Mouse (Mus musculus) ES-E14 (cell line): ENCODE data around the gene Wdr64. TPM values are rescaled to one million over a fixed set of nuclear protein-coding genes. Genes with fewer than 3 reads are reported as not detected.

ENCODE experiments used
- DNase-seq: peaks from one replicate; pipeline ENCODE4 v3.0.0-alpha.2; 2013; ENCODE audit warnings: low read depth, low spot score
- H3K27ac ChIP-seq: 2 replicates; pipeline ENCODE4 v1.5.1; 2012; ENCODE audit warnings: low read depth, mild to moderate bottlenecking, low read length, moderate library complexity, mixed read lengths; ENCODE audit not compliant: poor library complexity, insufficient read depth, severe bottlenecking
- H3K36me3 ChIP-seq: 2 replicates; pipeline ENCODE4 v1.6.1; 2012; ENCODE audit warnings: mild to moderate bottlenecking, low read length, moderate library complexity, mixed read lengths; ENCODE audit not compliant: control insufficient read depth, poor library complexity, insufficient read depth, severe bottlenecking
- H3K4me1 ChIP-seq, 2 experiments: fragments of 150-350 bp in 1 of 2; sonication (generic) in 1 of 2; 2 replicates each; pipeline ENCODE4 v1.6.1; 2012; ENCODE audit warnings: low read length in 2 of 2, mild to moderate bottlenecking in 1 of 2, mixed read lengths in 1 of 2; ENCODE audit not compliant: control insufficient read depth in 2 of 2, insufficient read depth in 2 of 2, poor library complexity in 1 of 2
- H3K4me3 ChIP-seq, 2 experiments: fragments of 150-350 bp in 1 of 2; sonication (generic) in 1 of 2; 2 replicates each; pipeline ENCODE4 v1.5.1; 2012; ENCODE audit warnings: low read length in 2 of 2, low read depth in 1 of 2, mild to moderate bottlenecking in 1 of 2, mixed read lengths in 1 of 2; ENCODE audit not compliant: insufficient read depth in 1 of 2, poor library complexity in 1 of 2, severe bottlenecking in 1 of 2
- H3K9ac ChIP-seq: 2 replicates; pipeline ENCODE4 v1.6.1; 2012; ENCODE audit warnings: low read depth, mild to moderate bottlenecking, low read length, mixed read lengths; ENCODE audit not compliant: poor library complexity, insufficient read depth, severe bottlenecking
- H3K9me3 ChIP-seq: fragments of 150-350 bp; sonication (generic); 2 replicates; pipeline ENCODE4 v1.6.1; 2012; ENCODE audit warnings: low read depth, mild to moderate bottlenecking, low read length; ENCODE audit not compliant: control insufficient read depth, insufficient read depth
- CHD2 ChIP-seq: IDR thresholded peaks from 2 replicates; pipeline ENCODE4 v1.6.1; 2014; ENCODE audit warnings: mild to moderate bottlenecking, low read depth, low read length, inconsistent platforms
- HCFC1 ChIP-seq: IDR thresholded peaks from 2 replicates; pipeline ENCODE4 v1.6.1; 2012; ENCODE audit warnings: low read length, inconsistent platforms, borderline replicate concordance; ENCODE audit not compliant: insufficient read depth
- MAFK ChIP-seq: IDR thresholded peaks from 2 replicates; pipeline ENCODE4 v1.6.1; 2014; ENCODE audit warnings: mild to moderate bottlenecking, low read depth, low read length, inconsistent platforms; ENCODE audit not compliant: insufficient read depth
- ZC3H11A ChIP-seq: IDR thresholded peaks from 2 replicates; pipeline ENCODE4 v1.6.1; 2012; ENCODE audit warnings: low read depth, mild to moderate bottlenecking, inconsistent platforms, low read length, borderline replicate concordance
- ZNF384 ChIP-seq: IDR thresholded peaks from 2 replicates; pipeline ENCODE4 v1.6.1; 2012; ENCODE audit warnings: low read depth, low read length, inconsistent platforms
- in situ Hi-C, 2 experiments: fragments of 600-800 bp; cut with MboI; formaldehyde crosslinking; loops; one replicate each; pipeline ENCODE4 v1.15.1; 2025; ENCODE audit warnings: low sequenced_read_pairs in 2 of 2, inconsistent platforms in 1 of 2; ENCODE audit not compliant: unreplicated experiment in 2 of 2
- total RNA-seq: library from RNA; depleted of rRNA; stranded (reverse); fragments of 300-350 nt; gene quantifications from 2 replicates; pipeline ENCODE4 v1.2.3, GENCODE M21; 2012; rRNA removed

Wdr64 gene
- total RNA-seq, 1 experiment = 0.94 TPM

GRCm38 (mm10) chr1:175823815-175824438, 125.5 kb downstream of the Wdr64 start:
- H3K4me1 ChIP-seq = no peaks in the 10 kb centered on the region
- in situ Hi-C loops = no loop called here
- DNase-seq = no peak
- no peaks in the 10 kb centered on the region for H3K9me3 ChIP-seq
- no peak overlapping the region for H3K4me3 ChIP-seq
- no peaks in the 10 kb centered on the region for H3K36me3 ChIP-seq
- H3K9ac ChIP-seq = no peak overlapping the region
- H3K27ac ChIP-seq = no peak overlapping the region
- no peak for TF ChIP-seq CHD2
- TF ChIP-seq HCFC1 = no peak
- TF ChIP-seq ZC3H11A = no peak
- no peak for TF ChIP-seq ZNF384
- no peak for TF ChIP-seq MAFK

DNA sequence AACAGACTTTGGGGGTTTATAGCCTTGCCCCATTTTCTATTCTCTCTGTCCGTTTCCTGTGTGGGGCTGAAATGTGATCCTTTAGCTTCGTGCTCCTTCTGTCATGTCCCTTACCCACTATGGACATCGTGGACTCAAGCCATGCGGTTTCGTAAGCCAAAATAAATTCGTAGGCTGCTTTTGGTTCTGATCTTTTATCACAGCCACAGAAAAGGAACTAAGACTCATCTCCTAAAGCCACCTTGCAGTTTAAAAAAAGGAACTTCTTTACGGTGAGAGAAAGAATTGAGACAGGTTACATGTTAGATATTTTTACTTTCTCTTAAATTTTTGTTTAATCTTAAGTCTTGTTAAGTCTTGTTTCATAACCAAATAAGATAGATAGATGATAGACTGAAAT, 130.1 kb downstream of the Wdr64 start:
- no peak for TF ChIP-seq ZNF384
- no peak for TF ChIP-seq HCFC1
- TF ChIP-seq ZC3H11A = no peak
- TF ChIP-seq CHD2 = no peak
- TF ChIP-seq MAFK = no peak
- in situ Hi-C loops = no loop called here
- Histone ChIP-seq H3K36me3 (no peaks in the 10 kb centered on the region), H3K9me3 (no peaks in the 10 kb centered on the region), H3K27ac (no peak overlapping the region), H3K4me3 (no peak overlapping the region), H3K4me1 (no peaks in the 10 kb centered on the region), H3K9ac (no peak overlapping the region)
- no peak for DNase-seq

GRCm38 (mm10) chr1:175829220-175829619, 130.8 kb downstream of the Wdr64 start:
- Histone ChIP-seq H3K9ac (no peak overlapping the region), H3K9me3 (no peaks in the 10 kb centered on the region), H3K4me3 (no peak overlapping the region), H3K36me3 (no peaks in the 10 kb centered on the region), H3K4me1 (no peaks in the 10 kb centered on the region), H3K27ac (no peak overlapping the region)
- in situ Hi-C loops = no loop called here
- TF ChIP-seq ZC3H11A = no peak
- TF ChIP-seq ZNF384 = no peak
- no peak for TF ChIP-seq CHD2
- TF ChIP-seq MAFK = no peak
- TF ChIP-seq HCFC1 = no peak
- DNase-seq = no peak

DNA sequence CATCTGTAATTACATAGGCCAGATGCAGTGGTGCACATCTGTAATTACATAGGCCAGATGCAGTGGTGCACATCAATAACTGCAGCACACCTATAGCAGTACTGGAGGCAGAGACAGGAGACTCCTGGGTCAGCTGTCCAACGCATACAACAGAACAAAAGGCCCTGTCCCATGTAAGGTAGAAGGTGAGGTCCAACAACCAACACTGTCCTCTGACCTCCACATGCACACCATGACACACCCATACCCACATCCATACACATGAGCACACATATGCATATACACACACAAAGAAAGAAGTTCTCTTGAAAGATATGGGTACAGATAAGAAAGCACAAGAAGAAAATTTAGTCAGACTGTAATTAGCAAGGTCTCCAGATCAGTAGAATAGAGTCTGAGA, 157.1 kb downstream of the Wdr64 start:
- no peak overlapping the region for H3K4me3 ChIP-seq
- no peak overlapping the region for H3K9ac ChIP-seq
- H3K27ac ChIP-seq = no peak overlapping the region
- no peak for TF ChIP-seq ZNF384
- no peaks in the 10 kb centered on the region for H3K4me1 ChIP-seq
- H3K9me3 ChIP-seq = no peaks in the 10 kb centered on the region
- H3K36me3 ChIP-seq = no peaks in the 10 kb centered on the region
- DNase-seq = no peak
- in situ Hi-C loops = no loop called here

Other genes with a start within 250 kb of the Wdr64 start
- gene Rgs7, start 206.1 kb upstream of the Wdr64 start, total RNA-seq = 0.18 TPM in 1 of 2 replicates, not detected in the other
- gene Kmo, start 78.2 kb upstream of the Wdr64 start, total RNA-seq = not detected in 2 replicates
- gene Fh1, start 73.0 kb upstream of the Wdr64 start, total RNA-seq = 110 TPM in 2 replicates
- 1.5 and 2.5 TPM in 2 replicates for gene Opn3, start 5.8 kb upstream of the Wdr64 start, total RNA-seq
- 10.4 and 17.4 TPM in 2 replicates for gene Chml, start 5.7 kb upstream of the Wdr64 start, total RNA-seq
- 64.6 and 77.1 TPM in 2 replicates for gene Exo1, start 182.0 kb downstream of the Wdr64 start, total RNA-seq
- gene Gm38100, start 221.7 kb downstream of the Wdr64 start, total RNA-seq = not detected in 2 replicates